Mouse (Mus musculus) adrenal gland (tissue): ENCODE results near the gene Gm17555.
"Not testable (repeated sequence)": the region's sequence is repeated elsewhere in the genome, so short reads cannot be mapped to it uniquely, and the experiment has no call there.

ENCODE experiments used
- intact Hi-C: fragments of 180-260 bp; cut with DNase I; formaldehyde crosslinking; loops from one replicate; pipeline ENCODE4 v1.15.1; 2025
- long read RNA-seq, 2 experiments: library from polyadenylated mRNA; unstranded; transcript quantifications; one replicate each; pipeline ENCODE4 v2.0.0; 2020; ENCODE audit warnings: borderline replicate concordance in 1 of 2; ENCODE audit not compliant: insufficient replicate concordance in 1 of 2

Gene Gm17555
- long read RNA-seq, experiment 1 = 0 reads
- long read RNA-seq, experiment 2 = 0 reads

DNA sequence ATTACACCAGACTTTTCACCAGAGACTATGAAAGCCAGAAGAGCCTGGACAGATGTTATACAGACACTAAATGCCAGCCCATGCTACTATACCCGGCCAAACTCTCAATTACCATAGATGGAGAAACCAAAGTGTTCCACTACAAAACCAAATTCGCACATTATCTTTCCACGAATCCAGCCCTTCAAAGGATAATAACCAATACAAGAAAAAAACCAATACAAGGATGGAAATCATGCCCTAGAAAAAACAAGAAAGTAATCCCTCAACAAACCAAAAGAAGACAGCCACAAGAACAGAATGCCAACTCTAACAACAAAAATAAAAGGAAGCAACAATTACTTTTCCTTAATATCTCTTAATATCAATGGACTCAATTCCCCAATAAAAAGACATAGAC is at the start of gene Gm17555:
TSS of gene Gm17555 (plus strand) at position 301 of the 400 bp plus-strand sequence.
- intact Hi-C loops = not testable (repeated sequence)

DNA sequence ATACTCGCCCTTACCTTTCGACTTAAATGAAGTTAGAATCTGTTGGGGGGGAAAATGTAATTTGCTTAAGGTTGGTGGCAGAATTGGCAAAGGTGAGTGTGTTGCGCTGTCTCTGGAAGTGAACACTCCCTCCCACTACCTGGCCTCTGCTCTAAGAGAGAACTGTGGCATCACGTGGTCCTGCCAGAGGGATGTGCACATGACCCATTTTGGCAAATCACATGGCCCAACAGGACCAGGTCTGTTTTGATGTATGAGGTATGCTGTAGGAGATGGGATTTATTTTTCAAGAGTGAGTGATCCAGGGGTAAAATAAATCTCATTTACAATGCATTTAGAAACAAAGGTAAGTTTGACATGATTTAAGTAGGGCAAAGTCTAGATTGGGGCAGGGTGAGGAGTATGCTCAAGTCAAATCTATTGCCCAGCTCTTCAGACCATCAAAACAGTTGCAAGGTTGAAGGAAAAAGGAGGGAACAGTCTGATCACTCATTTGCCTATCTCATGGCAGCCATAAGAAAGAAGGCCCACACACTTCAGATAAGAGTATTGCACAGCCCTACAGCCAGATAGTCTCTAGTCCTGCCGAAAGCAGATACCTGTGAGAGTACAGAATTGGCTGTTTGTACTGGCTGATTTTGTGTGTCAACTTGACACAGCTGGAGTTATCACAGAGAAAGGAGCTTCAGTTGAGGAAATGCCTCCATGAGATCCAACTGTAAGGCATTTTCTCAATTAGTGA is 49.5 kb upstream of the Gm17555 start:
- intact Hi-C loops = no loop called here

DNA sequence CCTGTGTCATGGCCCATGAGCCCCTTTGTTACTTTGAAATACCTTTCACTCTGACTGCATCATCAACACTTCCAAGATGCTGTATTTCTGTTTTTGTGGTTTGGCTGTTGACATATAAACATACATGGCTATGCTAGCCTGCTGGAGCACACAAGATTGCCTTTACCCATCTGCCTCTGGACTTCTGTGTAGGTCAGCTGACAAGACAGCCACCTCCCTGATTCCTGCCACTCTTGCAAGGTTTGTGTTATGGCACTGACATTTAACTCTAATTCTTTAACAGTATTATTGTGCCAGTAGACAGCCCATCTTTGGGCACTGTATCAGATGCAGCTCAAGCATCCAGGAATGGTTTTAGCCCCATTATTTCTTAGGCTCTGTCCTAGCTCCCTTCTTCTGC is 48.6 kb upstream of the Gm17555 start:
- intact Hi-C loops = no loop called here

- intact Hi-C loops = no loop called here
Observed at GRCm38 (mm10) chr2:126166848-126167617, 47.9 kb upstream of the Gm17555 start.

- intact Hi-C loops = no loop called here
Observed at GRCm38 (mm10) chr2:126171427-126171826, 43.5 kb upstream of the Gm17555 start.

DNA sequence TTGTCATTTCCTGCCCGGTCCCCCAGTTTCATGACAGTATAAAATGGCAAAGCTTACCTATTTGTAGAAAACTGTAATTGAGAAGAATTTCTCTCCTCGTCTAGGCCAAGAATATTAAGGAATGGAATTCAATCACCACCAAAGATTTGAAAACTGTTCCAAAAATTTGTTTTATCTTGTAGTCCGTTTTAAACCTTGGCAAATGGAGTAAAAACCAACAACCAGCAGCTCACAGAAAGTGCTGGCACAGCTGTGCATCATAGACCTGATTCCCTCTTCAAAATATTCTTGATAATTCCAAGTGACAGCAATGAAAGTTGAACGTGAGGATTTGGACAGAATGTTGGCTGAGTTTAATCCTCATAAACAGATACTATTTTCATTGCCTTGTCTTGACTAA is 23.6 kb upstream of the Gm17555 start:
- intact Hi-C loops = no loop called here

- intact Hi-C loops = no loop called here
Observed at GRCm38 (mm10) chr2:126192129-126192528, 22.8 kb upstream of the Gm17555 start.

DNA sequence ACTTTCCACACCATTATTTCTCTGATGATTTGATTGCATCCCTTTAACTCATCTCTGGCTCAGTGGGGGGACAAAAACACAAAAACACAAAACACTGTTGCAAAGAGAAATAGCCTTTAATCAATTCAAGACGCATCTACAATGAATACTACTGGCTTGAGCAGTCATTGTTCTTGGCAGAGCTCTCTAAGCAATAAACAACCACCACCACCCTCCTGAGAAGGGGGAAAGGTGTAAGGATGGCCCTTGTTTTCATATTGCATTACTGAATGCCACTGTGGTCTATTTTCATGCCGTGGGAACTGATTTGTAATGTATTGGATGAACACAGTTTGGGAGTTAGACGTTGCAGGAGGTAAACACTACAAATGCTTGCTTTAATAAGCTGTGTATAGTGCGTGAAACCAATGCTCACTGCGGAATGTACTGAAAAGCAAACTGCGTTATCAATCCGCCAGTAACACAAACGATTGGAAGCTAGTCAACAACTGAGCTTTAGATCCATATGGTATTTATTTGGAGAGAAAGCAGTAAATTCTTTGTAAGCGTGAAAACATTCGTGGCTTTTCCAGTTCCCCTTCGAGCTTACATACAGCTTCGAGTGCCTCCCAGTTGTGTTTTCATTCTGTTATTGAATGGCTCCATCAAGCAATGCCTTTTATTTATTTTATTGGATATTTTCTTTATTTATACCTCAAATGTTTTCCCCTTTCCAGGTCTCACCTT is 19.1 kb upstream of the Gm17555 start:
- intact Hi-C loops = no loop called here

DNA sequence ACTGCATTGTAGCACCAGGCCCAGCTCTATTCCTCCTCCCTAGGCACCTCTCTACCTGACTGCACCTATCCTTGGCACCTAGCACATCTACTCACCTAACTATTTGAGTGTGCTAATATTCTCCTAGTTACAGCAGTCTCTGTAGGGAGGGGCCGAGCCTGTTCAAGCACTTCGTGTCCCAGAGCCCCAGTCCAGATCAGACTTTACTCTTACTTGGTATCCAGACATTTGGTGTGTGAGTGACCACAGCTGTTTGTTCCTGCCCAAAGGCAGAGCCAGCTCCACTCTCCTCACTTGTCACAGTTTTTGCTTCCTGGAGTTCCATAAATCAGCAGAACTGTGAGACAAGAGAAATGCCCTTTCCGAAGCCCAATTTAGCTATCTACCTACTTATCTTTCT is 15.9 kb upstream of the Gm17555 start:
- intact Hi-C loops = no loop called here

DNA sequence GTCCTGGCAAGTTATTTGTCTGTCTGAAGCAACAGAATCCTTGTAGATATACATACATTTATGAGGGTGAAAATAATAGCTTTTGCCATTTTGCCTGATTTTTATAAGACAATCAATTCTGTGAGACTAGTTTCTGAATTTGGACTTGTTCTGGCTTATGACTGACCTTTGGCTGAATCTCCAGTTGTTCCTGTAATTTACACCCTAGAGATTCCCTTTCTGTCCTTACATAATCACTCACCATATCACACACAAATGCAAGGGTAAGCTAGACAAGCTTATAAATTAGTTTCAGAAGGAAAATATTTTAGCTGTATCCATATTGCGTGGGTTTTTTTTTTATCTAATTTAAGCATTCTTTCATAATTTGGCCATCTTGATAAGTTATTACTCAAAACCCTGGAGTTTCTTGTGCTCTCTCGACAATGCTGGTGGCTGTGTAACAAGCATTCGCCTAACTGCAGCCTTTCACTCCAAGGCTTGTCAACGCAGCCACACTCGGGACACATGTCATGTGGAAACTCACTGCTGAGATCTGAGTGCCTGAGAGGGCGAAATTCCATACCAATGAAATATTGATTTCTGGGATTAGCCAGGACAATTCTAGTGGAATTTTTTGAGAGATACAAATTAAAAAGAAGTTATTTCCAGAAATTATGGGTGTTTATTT is 3.8 kb upstream of the Gm17555 start:
- intact Hi-C loops = no loop called here

GRCm38 (mm10) chr2:126227581-126227980 is 12.7 kb downstream of the Gm17555 start:
- intact Hi-C loops = no loop called here

- intact Hi-C loops = no loop called here
Observed at GRCm38 (mm10) chr2:126231731-126232130, 16.8 kb downstream of the Gm17555 start.

GRCm38 (mm10) chr2:126236905-126237304 is 22.0 kb downstream of the Gm17555 start:
- intact Hi-C loops = no loop called here

- intact Hi-C loops = loop anchor here (5.0 kb wide), 2 partner anchors 117 to 353 kb away; no protein-coding TSS in a partner anchor
Observed at GRCm38 (mm10) chr2:126245446-126245845, 30.5 kb downstream of the Gm17555 start.

DNA sequence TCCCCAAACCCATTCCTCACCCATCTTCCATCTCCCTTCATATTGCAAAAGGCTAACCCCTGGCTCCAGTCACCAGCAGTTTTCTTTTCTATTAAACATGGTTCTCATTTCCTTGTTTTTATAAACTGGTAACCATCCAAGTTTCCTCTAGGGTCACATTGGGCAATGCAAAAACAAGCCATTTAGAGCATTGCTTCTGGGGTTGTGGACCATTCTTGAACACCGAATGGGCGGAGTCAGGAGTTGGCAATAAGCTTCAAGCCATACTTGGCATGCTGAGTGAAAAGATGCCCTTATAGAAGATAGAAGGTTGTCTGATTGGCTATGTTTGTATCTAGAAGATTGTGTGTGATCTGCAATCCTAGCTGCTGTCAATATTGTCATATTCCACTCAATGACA is 33.6 kb downstream of the Gm17555 start:
- intact Hi-C loops = loop anchor here (5.0 kb wide), 2 partner anchors 114 to 356 kb away; no protein-coding TSS in a partner anchor

DNA sequence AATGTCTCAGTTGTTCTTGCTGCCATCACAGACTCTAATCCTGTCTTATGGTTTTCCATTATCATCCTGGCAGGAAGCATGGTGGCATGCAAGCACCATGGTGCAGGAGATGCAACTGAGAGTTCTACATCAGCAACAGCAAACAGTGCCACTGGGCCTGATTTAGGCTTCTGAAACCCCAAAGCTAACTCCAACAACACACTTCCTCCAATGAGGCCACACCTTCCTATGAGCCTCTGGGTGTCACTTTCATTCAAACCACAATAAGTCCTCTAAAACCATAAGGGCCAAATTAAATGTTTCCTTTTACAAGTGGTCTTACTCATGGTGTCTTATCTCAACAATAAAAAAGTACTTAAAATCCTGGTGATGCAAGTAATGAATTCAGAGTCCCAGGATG is 37.3 kb downstream of the Gm17555 start:
- intact Hi-C loops = no loop called here
